Mouse (Mus musculus): Measurements from ENCODE around the gene Rpl5. TPM values are rescaled to one million over a fixed set of nuclear protein-coding genes. Genes with fewer than 3 reads are reported as not detected.

Gene Rpl5
- polyA plus RNA-seq, 2 experiments = 66.4 to 273 TPM

- no peak for ATAC-seq (ENCODE audit: low FRiP score, low read depth)
- 73% methylated on average over 5 of the region's 5 CpGs for WGBS
- no peak overlapping the region for H3K4me2 ChIP-seq (replicated peaks; ENCODE audit: low read depth, low read length, severe bottlenecking)
- H3K9me3 ChIP-seq (ENCODE audit: control insufficient read depth, low read length) = no peaks in the 10 kb centered on the region
- no peaks in the 10 kb centered on the region for H3K36me3 ChIP-seq (ENCODE audit: control insufficient read depth, insufficient read depth, low read length)
- TF ChIP-seq POLR2A (IDR thresholded peaks at IDR 0.05; ENCODE audit: borderline replicate concordance, extremely low read depth, insufficient read depth, insufficient read length) = no peak
- H3K27me3 ChIP-seq (ENCODE audit: control insufficient read depth, insufficient read depth, low read length) = no peaks in the 10 kb centered on the region
- no peak overlapping the region for H3K9ac ChIP-seq (ENCODE audit: low read depth, low read length, severe bottlenecking)
- no peak overlapping the region for H3K27ac ChIP-seq (replicated peaks; ENCODE audit: low read depth, low read length)
- H3K4me3 ChIP-seq (replicated peaks; ENCODE audit: low read length) = no peak overlapping the region
- no peaks in the 10 kb centered on the region for H3K4me1 ChIP-seq (ENCODE audit: control insufficient read depth, insufficient read depth, low read length)
- no peak for DNase-seq (ENCODE audit: low spot score)
Measured at GRCm38 (mm10) chr5:107950643-107951042, 50.3 kb downstream of the Rpl5 start.

Other genes with a start within 250 kb of the Rpl5 start
- 1.6 and 1.9 TPM in 2 replicates for gene Gfi1, start 174.5 kb upstream of the Rpl5 start, polyA plus RNA-seq (2012; rRNA removed)
- gene Gfi1, start 174.5 kb upstream of the Rpl5 start, polyA plus RNA-seq (2014; fragmentation: Nextera tagmentation; extraction: Ambion mirVana) = 0.40 and 0.55 TPM in 2 replicates
- gene Ube2d2b, start 70.4 kb upstream of the Rpl5 start, polyA plus RNA-seq (2012; rRNA removed) = not detected in 2 replicates
- gene Ube2d2b, start 70.4 kb upstream of the Rpl5 start, polyA plus RNA-seq (2014; fragmentation: Nextera tagmentation; extraction: Ambion mirVana) = 0.15 TPM in 1 of 2 replicates, not detected in the other
- gene Evi5, start 25.4 kb upstream of the Rpl5 start, polyA plus RNA-seq (2012; rRNA removed) = 28.7 and 31.2 TPM in 2 replicates
- gene Evi5, start 25.4 kb upstream of the Rpl5 start, polyA plus RNA-seq (2014; fragmentation: Nextera tagmentation; extraction: Ambion mirVana) = 60.2 and 70.8 TPM in 2 replicates
- gene Fam69a, start 86.6 kb downstream of the Rpl5 start, polyA plus RNA-seq (2012; rRNA removed) = 6.4 and 8.9 TPM in 2 replicates
- 30.1 and 31.3 TPM in 2 replicates for gene Fam69a, start 86.6 kb downstream of the Rpl5 start, polyA plus RNA-seq (2014; fragmentation: Nextera tagmentation; extraction: Ambion mirVana)
- gene Mtf2, start 165.2 kb downstream of the Rpl5 start, polyA plus RNA-seq (2012; rRNA removed) = 47.5 TPM in 2 replicates
- gene Mtf2, start 165.2 kb downstream of the Rpl5 start, polyA plus RNA-seq (2014; fragmentation: Nextera tagmentation; extraction: Ambion mirVana) = 97.8 and 109 TPM in 2 replicates
- gene Tmed5, start 232.1 kb downstream of the Rpl5 start, polyA plus RNA-seq (2012; rRNA removed) = 24.9 and 36.6 TPM in 2 replicates
- gene Tmed5, start 232.1 kb downstream of the Rpl5 start, polyA plus RNA-seq (2014; fragmentation: Nextera tagmentation; extraction: Ambion mirVana) = 32.6 and 35.1 TPM in 2 replicates
- gene Ccdc18, start 232.4 kb downstream of the Rpl5 start, polyA plus RNA-seq (2012; rRNA removed) = 1.2 and 2.4 TPM in 2 replicates
- gene Ccdc18, start 232.4 kb downstream of the Rpl5 start, polyA plus RNA-seq (2014; fragmentation: Nextera tagmentation; extraction: Ambion mirVana) = 7.0 and 8.3 TPM in 2 replicates

Measured in limb, embryonic 14.5 days (tissue).